Mouse (Mus musculus): Measurements from ENCODE around the gene Setd5. TPM values are rescaled to one million over a fixed set of nuclear protein-coding genes. Genes with fewer than 3 reads are reported as not detected.

Gene Setd5
- polyA plus RNA-seq, 1 experiment from 2014 or later: 46.4 TPM

DNA sequence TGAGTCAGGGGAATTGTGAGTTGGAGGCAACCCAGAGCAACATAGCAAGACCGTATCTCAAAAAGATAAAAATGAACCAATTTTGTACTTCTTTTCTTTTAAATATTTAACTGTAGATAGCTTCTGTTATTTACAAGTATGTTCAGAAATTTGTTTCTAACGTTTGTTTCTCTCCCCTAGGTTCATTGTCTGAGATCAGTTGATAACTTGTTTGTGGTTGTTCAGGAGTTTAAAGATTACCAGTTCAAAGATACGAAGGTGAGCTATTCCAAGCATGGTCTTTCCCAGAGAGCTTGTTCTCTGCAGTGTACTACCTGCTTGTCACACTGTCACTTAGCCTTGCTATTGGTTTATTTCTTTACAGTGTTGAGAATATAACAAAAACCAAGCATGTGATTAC lies 28.0 kb upstream of the Setd5 start:
- peaks cover 8% of the 10 kb centered on the region; the same call in 1 of the 2 replicates for H3K36me3 ChIP-seq (ENCODE audit: insufficient read depth, low read length)
- H3K4me3 ChIP-seq (replicated peaks; ENCODE audit: low read depth, low read length): no peak overlapping the region
- TF ChIP-seq CTCF (IDR thresholded peaks at IDR 0.05; ENCODE audit: low read depth): no peak
- DNase-seq (ENCODE audit: low spot score) (no peak), ATAC-seq (replicated peaks; ENCODE audit: low FRiP score, low read depth) (no peak)
- no peaks in the 10 kb centered on the region for H3K4me1 ChIP-seq (replicated peaks; ENCODE audit: insufficient read depth, low read length)
- no peak overlapping the region for H3K4me2 ChIP-seq (ENCODE audit: low read length)
- 90% methylated on average over 3 of the region's 3 CpGs for WGBS
- H3K9me3 ChIP-seq (replicated peaks; ENCODE audit: low read length): no peaks in the 10 kb centered on the region
- no peaks in the 10 kb centered on the region for H3K27me3 ChIP-seq (ENCODE audit: insufficient read depth, low read length)
- H3K27ac ChIP-seq: no peak overlapping the region
- H3K9ac ChIP-seq (ENCODE audit: low read depth, low read length): no peak overlapping the region

DNA sequence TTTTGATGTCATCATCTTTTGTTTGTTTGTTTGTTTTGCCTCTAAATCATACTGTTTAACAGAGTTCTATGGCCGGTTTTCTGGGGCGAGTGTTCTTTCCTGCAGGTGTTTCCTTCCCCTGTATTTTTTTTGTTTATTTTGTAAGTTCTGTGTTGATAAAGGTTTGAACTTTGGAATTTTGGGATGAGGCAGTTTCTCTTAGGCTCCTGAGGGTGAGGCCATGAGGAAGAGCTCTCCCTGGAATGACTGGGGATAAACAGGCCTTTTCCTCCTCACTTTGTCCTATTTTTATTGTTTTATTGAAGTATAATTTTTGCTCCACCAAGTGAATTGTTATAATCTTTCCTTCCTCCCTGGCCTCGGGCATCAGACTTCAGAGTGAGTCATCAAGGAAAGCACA lies 24.2 kb upstream of the Setd5 start:
- H3K9me3 ChIP-seq (replicated peaks; ENCODE audit: low read length): no peaks in the 10 kb centered on the region
- peaks cover 21% of the 10 kb centered on the region for H3K36me3 ChIP-seq (ENCODE audit: insufficient read depth, low read length)
- H3K4me3 ChIP-seq (replicated peaks; ENCODE audit: low read depth, low read length): no peak overlapping the region
- no peaks in the 10 kb centered on the region for H3K27me3 ChIP-seq (ENCODE audit: insufficient read depth, low read length)
- no peak overlapping the region for H3K4me2 ChIP-seq (ENCODE audit: low read length)
- no peak overlapping the region for H3K27ac ChIP-seq
- DNase-seq (ENCODE audit: low spot score): no peak
- no peak overlapping the region for H3K9ac ChIP-seq (ENCODE audit: low read depth, low read length)
- H3K4me1 ChIP-seq (replicated peaks; ENCODE audit: insufficient read depth, low read length): no peaks in the 10 kb centered on the region
- TF ChIP-seq CTCF (IDR thresholded peaks at IDR 0.05; ENCODE audit: low read depth): no peak
- 65% methylated on average over 3 of the region's 3 CpGs for WGBS
- no peak for ATAC-seq (replicated peaks; ENCODE audit: low FRiP score, low read depth)

DNA sequence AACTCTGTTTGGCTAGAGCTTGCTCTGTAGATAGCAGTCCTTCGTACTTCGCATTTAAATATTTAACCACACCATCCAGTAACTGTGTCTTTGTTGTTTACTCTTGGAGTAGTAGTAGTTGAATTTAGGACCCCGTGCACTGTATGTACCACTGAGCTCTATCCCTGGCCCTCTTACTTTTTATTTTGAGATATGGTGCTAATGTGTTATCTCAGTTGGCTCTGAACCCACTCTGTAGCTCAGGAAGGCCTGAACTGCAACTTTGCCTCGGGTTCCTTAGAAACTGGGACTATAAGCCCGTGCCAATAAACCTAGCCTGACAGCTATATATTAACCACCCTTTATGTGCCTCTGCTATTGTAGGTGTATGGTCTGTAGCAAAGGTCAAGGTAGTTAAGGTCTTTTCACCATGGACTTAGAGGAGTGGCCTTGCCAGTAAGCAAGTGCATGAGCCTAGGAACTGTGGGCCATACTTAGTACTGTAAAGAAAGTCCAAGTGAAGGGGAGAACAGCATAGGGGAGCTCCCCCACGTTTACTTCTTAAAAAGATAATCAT lies 22.5 kb upstream of the Setd5 start:
- Histone ChIP-seq H3K4me3 (replicated peaks; ENCODE audit: low read depth, low read length) (no peak overlapping the region), H3K9ac (ENCODE audit: low read depth, low read length) (no peak overlapping the region), H3K4me1 (replicated peaks; ENCODE audit: insufficient read depth, low read length) (no peaks in the 10 kb centered on the region), H3K36me3 (ENCODE audit: insufficient read depth, low read length) (peaks cover 21% of the 10 kb centered on the region), H3K27me3 (ENCODE audit: insufficient read depth, low read length) (no peaks in the 10 kb centered on the region), H3K4me2 (ENCODE audit: low read length) (no peak overlapping the region), H3K9me3 (replicated peaks; ENCODE audit: low read length) (no peaks in the 10 kb centered on the region), H3K27ac (no peak overlapping the region)
- no peak for DNase-seq (ENCODE audit: low spot score)
- no peak for TF ChIP-seq CTCF (IDR thresholded peaks at IDR 0.05; ENCODE audit: low read depth)
- ATAC-seq (replicated peaks; ENCODE audit: low FRiP score, low read depth): no peak
- 80% methylated on average over 6 of the region's 6 CpGs for WGBS

DNA sequence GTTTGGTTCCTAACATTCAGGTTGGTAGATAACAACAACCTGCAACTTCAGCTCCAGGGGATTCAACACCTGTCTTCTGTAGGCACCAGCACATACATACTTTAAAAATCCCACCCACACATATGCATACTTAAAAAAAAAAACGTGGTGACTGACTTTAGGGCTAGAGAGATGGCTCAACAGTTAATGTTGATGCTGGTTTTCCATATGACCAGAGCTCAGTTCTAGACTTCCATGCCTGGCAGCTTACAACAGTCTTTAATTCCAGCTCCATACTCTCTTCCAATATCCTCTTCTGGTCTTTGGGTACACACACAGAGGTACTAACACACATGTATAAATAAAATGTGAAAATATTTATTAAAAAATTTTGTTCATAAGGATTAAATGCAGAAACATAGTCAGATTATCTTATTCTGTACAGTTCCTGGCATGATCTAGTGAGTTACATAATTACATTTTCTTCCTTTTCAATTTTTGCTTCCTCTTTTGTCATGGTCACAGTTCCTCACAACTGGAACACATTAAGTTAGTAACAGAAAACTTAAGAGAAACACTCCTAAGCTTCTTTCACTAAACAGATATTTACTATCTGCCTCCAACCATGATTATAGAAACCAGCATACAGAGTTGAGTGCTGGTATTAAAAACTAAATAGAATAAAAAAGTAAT lies 16.1 kb upstream of the Setd5 start:
- Histone ChIP-seq H3K27me3 (ENCODE audit: insufficient read depth, low read length) (no peaks in the 10 kb centered on the region), H3K27ac (peak overlapping the region; percentile 31; the same call in 1 of the 2 replicates), H3K4me2 (ENCODE audit: low read length) (no peak overlapping the region), H3K9ac (ENCODE audit: low read depth, low read length) (no peak overlapping the region), H3K4me1 (replicated peaks; ENCODE audit: insufficient read depth, low read length) (no peaks in the 10 kb centered on the region), H3K4me3 (replicated peaks; ENCODE audit: low read depth, low read length) (no peak overlapping the region), H3K36me3 (ENCODE audit: insufficient read depth, low read length) (peaks cover 48% of the 10 kb centered on the region), H3K9me3 (replicated peaks; ENCODE audit: low read length) (no peaks in the 10 kb centered on the region)
- 71% methylated on average over 1 of the region's 1 CpGs for WGBS
- TF ChIP-seq CTCF (IDR thresholded peaks at IDR 0.05; ENCODE audit: low read depth): no peak
- no peak for ATAC-seq (replicated peaks; ENCODE audit: low FRiP score, low read depth)
- DNase-seq (ENCODE audit: low spot score): no peak

DNA sequence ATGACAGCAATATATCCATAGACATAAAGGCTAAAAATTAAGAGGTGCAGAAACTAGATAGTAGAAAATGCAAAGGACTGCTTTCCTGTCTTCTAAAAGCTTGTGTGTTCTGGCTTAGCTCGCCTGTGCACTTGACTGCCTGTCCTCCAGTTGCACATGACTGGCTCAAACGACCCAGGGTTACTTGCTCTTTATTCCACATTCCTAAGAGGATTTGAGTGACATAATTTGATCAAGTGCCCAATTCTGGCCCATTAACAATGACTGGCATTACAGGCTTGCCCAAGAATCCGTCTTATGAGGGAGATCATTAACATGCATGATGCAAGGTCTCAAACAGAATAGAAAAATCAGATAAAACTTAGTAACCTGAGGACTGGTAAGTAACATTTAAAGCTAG lies 14.9 kb upstream of the Setd5 start:
- peak; percentile 80; the same call in 1 of the 2 replicates for ATAC-seq (replicated peaks; ENCODE audit: low FRiP score, low read depth)
- DNase-seq (ENCODE audit: low spot score): peak; percentile 35
- H3K36me3 ChIP-seq (ENCODE audit: insufficient read depth, low read length): peaks cover 57% of the 10 kb centered on the region
- no peak for TF ChIP-seq CTCF (IDR thresholded peaks at IDR 0.05; ENCODE audit: low read depth)
- no peaks in the 10 kb centered on the region for H3K4me1 ChIP-seq (replicated peaks; ENCODE audit: insufficient read depth, low read length)
- H3K9me3 ChIP-seq (replicated peaks; ENCODE audit: low read length): no peaks in the 10 kb centered on the region
- H3K4me2 ChIP-seq (ENCODE audit: low read length): no peak overlapping the region
- H3K9ac ChIP-seq (ENCODE audit: low read depth, low read length): no peak overlapping the region
- WGBS: 45% methylated on average over 3 of the region's 3 CpGs
- no peaks in the 10 kb centered on the region for H3K27me3 ChIP-seq (ENCODE audit: insufficient read depth, low read length)
- peak overlapping the region; percentile 31; the same call in 1 of the 2 replicates for H3K27ac ChIP-seq
- no peak overlapping the region for H3K4me3 ChIP-seq (replicated peaks; ENCODE audit: low read depth, low read length)

DNA sequence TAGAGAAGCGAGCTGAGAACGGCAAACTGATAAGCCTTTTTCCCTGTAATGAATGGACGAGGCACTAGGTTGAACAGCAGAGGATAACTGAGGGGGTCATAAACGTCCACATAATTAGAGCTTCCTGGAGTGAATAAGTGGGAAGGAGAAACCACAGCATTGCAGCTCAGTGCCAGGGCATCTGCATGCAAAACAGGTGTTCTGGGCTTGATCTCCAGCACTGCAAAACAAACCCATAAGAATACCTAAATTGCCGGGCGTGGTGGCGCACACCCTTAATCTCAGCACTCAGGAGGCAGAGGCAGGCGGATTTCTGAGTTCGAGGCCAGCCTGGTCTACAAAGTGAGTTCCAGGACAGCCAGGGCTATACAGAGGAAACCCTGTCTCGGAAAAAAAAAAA lies 13.8 kb upstream of the Setd5 start:
- DNase-seq (ENCODE audit: low spot score): no peak
- Histone ChIP-seq H3K4me3 (replicated peaks; ENCODE audit: low read depth, low read length) (no peak overlapping the region), H3K9ac (ENCODE audit: low read depth, low read length) (no peak overlapping the region), H3K4me2 (ENCODE audit: low read length) (no peak overlapping the region), H3K27me3 (ENCODE audit: insufficient read depth, low read length) (no peaks in the 10 kb centered on the region), H3K9me3 (replicated peaks; ENCODE audit: low read length) (no peaks in the 10 kb centered on the region), H3K36me3 (ENCODE audit: insufficient read depth, low read length) (peaks cover 62% of the 10 kb centered on the region), H3K27ac (no peak overlapping the region), H3K4me1 (replicated peaks; ENCODE audit: insufficient read depth, low read length) (no peaks in the 10 kb centered on the region)
- 89% methylated on average over 10 of the region's 10 CpGs for WGBS
- no peak for ATAC-seq (replicated peaks; ENCODE audit: low FRiP score, low read depth)
- TF ChIP-seq CTCF (IDR thresholded peaks at IDR 0.05; ENCODE audit: low read depth): no peak

Data from kidney, postnatal 0 days (tissue).